In the genomic region with DNA sequence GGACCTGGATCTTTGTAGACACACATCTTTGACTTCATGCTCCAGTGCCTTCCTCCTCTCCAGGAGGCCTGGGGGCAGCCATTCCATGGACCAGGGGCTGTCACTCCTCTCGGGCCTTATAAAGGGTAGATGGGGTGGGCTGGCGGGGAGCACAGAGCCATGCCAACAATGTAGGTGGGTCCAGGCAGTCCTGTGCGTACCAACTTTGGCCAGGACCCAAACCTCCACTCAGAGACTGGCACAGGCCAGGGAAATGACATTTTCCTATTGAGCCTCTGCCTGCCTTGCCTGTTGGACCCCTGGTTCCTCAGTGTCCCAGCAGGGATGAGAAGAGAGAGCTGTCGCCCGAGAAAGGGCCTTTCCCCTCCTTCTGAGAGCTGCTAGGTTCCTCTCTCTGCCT, we compare ENCODE assay signal across 18 mouse cellular contexts. TPM values are rescaled to one million over a fixed set of nuclear protein-coding genes. Genes with fewer than 3 reads are reported as not detected.
"Had no signal": no experiment of that assay in that cellular context is flagged by ENCODE, and none has a peak within 500 bp of the region (broad histone marks: within the 10 kb centered on the region; RNA-seq: fewer than 3 reads in every experiment).

No protein-coding gene starts in this region.

- DNase-seq: liver, postnatal 0 days; lung, adult 2 months; retina, postnatal 1 day; right cerebral cortex, adult 18-20 months; right cerebral cortex, postnatal 25 days; right cerebral cortex, postnatal 4 days; spleen, adult 18-20 months; thymus, adult 18-20 months; thymus, postnatal 14 days; thymus, postnatal 36 days had no signal

- H3K36me3 ChIP-seq: lung, embryonic 15.5 days; midbrain, embryonic 13.5 days; midbrain, embryonic 15.5 days; neural tube, embryonic 13.5 days; neural tube, embryonic 15.5 days had no signal

- H3K4me1 ChIP-seq: lung, embryonic 15.5 days; midbrain, embryonic 15.5 days had no signal

- H3K4me2 ChIP-seq: lung, embryonic 15.5 days; midbrain, embryonic 11.5 days; midbrain, embryonic 13.5 days; midbrain, embryonic 15.5 days; neural tube, embryonic 13.5 days; neural tube, embryonic 15.5 days had no signal

- H3K27ac ChIP-seq: lung, embryonic 15.5 days; midbrain, embryonic 13.5 days; midbrain, embryonic 15.5 days; neural tube, embryonic 13.5 days; neural tube, embryonic 15.5 days had no signal

- H3K4me3 ChIP-seq: lung, embryonic 15.5 days; midbrain, embryonic 13.5 days; midbrain, embryonic 15.5 days; myocyte; neural tube, embryonic 13.5 days; neural tube, embryonic 15.5 days had no signal

- ATAC-seq: liver, postnatal 0 days; midbrain, embryonic 13.5 days; midbrain, embryonic 15.5 days had no signal

- H3K27me3 ChIP-seq: lung, embryonic 15.5 days; midbrain, embryonic 13.5 days; midbrain, embryonic 15.5 days; neural tube, embryonic 13.5 days; neural tube, embryonic 15.5 days had no signal

- H3K9ac ChIP-seq: liver, postnatal 0 days; lung, embryonic 15.5 days; midbrain, embryonic 13.5 days; midbrain, embryonic 15.5 days; neural tube, embryonic 13.5 days; neural tube, embryonic 15.5 days had no signal

- H3K9me3 ChIP-seq: lung, embryonic 15.5 days; midbrain, embryonic 13.5 days; midbrain, embryonic 15.5 days; neural tube, embryonic 13.5 days; neural tube, embryonic 15.5 days had no signal

RNA-seq across cellular contexts. Expression of a gene that starts 14.8 kb away (rescaled TPM):
- polyA plus RNA-seq: small intestine, adult 2 months had no signal
